Mouse (Mus musculus) liver, adult 2 months (tissue): ENCODE results near the gene Fgr. TPM values are rescaled to one million over a fixed set of nuclear protein-coding genes. Genes with fewer than 3 reads are reported as not detected.

Experiments used
- DNase-seq: peaks from one replicate; pipeline ENCODE4 v3.0.0-alpha.2; 2011; ENCODE audit warnings: low read depth, low spot score; ENCODE audit errors: extremely low read depth
- H3K27ac ChIP-seq: fragments of 200-500 bp; replicated peaks from 2 replicates; pipeline ENCODE4 v1.5.1; 2012; ENCODE audit warnings: low read depth, mild to moderate bottlenecking, control low read depth, inconsistent platforms, low read length; ENCODE audit not compliant: insufficient read depth
- H3K27me3 ChIP-seq: fragments of 200-500 bp; 2 replicates; pipeline ENCODE4 v1.6.1; 2012; ENCODE audit warnings: mild to moderate bottlenecking, moderate library complexity, low read length, inconsistent platforms; ENCODE audit not compliant: control insufficient read depth, insufficient read depth
- H3K36me3 ChIP-seq: fragments of 200-500 bp; 2 replicates; pipeline ENCODE4 v1.6.1; 2012; ENCODE audit warnings: low read length, inconsistent platforms; ENCODE audit not compliant: control insufficient read depth, insufficient read depth
- H3K4me1 ChIP-seq: fragments of 200-500 bp; 2 replicates; pipeline ENCODE4 v1.6.1; 2011; ENCODE audit warnings: low read length; ENCODE audit not compliant: control insufficient read depth, insufficient read depth
- H3K4me3 ChIP-seq: fragments of 200-500 bp; 2 replicates; pipeline ENCODE4 v1.5.1; 2011; ENCODE audit warnings: low read depth, mild to moderate bottlenecking, control low read depth, low read length, moderate library complexity; ENCODE audit not compliant: insufficient read depth
- H3K79me2 ChIP-seq: fragments of 200-500 bp; 2 replicates; pipeline ENCODE4 v1.6.1; 2012; ENCODE audit warnings: inconsistent platforms, mild to moderate bottlenecking, low read length, moderate library complexity; ENCODE audit not compliant: control insufficient read depth, insufficient read depth
- H3K9ac ChIP-seq: fragments of 200-500 bp; 2 replicates; pipeline ENCODE4 v1.6.1; 2012; ENCODE audit warnings: low read depth, mild to moderate bottlenecking, control low read depth, inconsistent platforms, low read length
- CTCF ChIP-seq: fragments of 200-500 bp; IDR thresholded peaks from 2 replicates; pipeline ENCODE4 v1.5.1; 2011; ENCODE audit warnings: low read depth, low read length, control low read depth
- POLR2A ChIP-seq: fragments of 200-500 bp; IDR thresholded peaks from 2 replicates; pipeline ENCODE4 v1.6.1; 2011; ENCODE audit warnings: low read length, control low read depth; ENCODE audit not compliant: insufficient read depth; ENCODE audit errors: extremely low read depth
- WGBS: fragments of 180-500 bp; shearing (Covaris S2); methylation state at CpG from one replicate; pipeline ENCODE4 v1.1.7; 2018; 5-methylcytosine and 5-hydroxymethylcytosine counted together
- polyA plus RNA-seq: library from polyadenylated mRNA; depleted of rRNA; stranded (reverse); fragments of >200 nt; gene quantifications from 2 replicates; pipeline ENCODE4 v1.2.3, GENCODE M21; 2012
- total RNA-seq: library from RNA; depleted of rRNA; stranded (reverse); fragments of >200 nt; gene quantifications from 2 replicates; pipeline ENCODE4 v1.2.3, GENCODE M21; 2014

The Fgr gene
- total and polyA plus RNA-seq, 2 experiments, result 1.3 to 1.6 TPM

DNA sequence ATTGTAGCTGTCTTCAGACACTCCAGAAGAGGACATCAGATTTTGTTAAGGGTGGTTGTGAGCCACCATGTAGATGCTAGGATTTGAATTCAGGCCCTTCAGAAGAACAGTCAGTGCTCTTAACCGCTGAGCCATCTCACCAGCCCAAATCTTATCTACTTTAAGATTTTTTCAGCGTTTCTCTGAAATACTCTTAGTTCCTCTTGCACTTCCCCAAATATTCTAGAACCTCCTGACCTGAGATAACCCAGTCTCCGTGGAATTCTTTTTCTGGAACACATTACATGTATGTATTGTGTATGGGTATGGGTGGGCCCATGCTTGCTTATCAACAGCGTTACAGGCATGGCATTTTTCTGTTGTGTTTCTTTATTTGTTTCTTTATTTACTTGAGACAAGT, 11.3 kb upstream of the Fgr start:
- no peak overlapping the region for H3K9ac ChIP-seq
- H3K79me2 ChIP-seq, result no peaks in the 10 kb centered on the region
- H3K27me3 ChIP-seq, result no peaks in the 10 kb centered on the region
- TF ChIP-seq POLR2A (no peak), CTCF (no peak)
- H3K27ac ChIP-seq, result no peak overlapping the region
- H3K36me3 ChIP-seq, result no peaks in the 10 kb centered on the region
- no peak for DNase-seq
- no peak overlapping the region for H3K4me3 ChIP-seq
- 83% methylated on average over 4 of the region's 4 CpGs for WGBS
- peaks cover 25% of the 10 kb centered on the region for H3K4me1 ChIP-seq

DNA sequence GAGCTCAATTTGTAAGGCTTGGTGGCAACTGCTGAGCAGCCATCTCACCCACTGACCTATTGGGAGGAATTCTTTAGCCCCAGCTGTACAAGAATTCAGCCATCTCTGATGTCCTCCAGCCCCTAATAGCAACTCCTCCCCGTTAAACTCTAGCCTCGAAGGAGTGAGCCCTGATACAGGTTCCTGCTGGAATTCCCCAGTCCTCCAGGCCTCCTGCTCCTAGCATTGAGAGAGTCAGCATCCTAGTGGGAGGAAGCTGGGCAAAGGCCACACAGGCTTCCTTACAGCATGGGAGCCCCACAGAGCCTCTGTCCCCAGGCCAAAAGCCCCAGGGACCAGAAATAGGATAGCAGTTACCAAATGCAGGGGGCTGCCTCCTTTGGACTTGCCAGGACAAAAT, 10.5 kb upstream of the Fgr start:
- no peaks in the 10 kb centered on the region for H3K27me3 ChIP-seq
- H3K4me3 ChIP-seq, result no peak overlapping the region
- no peak overlapping the region for H3K27ac ChIP-seq
- H3K79me2 ChIP-seq, result no peaks in the 10 kb centered on the region
- TF ChIP-seq POLR2A (no peak), CTCF (no peak)
- 76% methylated on average over 2 of the region's 2 CpGs for WGBS
- H3K9ac ChIP-seq, result no peak overlapping the region
- H3K36me3 ChIP-seq, result no peaks in the 10 kb centered on the region
- no peak for DNase-seq
- H3K4me1 ChIP-seq, result peaks cover 25% of the 10 kb centered on the region

DNA sequence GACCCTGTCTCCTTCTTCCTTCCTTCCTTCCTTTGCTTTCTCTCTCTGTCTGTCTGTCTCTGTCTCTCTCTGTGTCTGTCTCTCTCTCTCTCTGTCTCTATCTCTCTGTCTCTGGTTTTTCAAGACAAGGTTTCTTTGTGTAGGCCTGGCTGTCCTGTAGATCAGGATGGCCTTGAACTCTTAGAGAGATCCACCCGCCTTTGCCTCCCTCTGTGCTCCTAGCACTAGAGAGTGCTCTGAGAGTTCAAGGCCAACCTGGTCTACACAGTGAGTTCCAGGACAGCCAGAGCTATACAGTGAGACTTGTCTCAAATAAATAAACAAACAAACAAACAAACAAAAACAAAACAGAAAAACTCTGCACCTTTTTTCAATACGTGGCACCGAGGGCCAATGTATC, 9.8 kb upstream of the Fgr start:
- Histone ChIP-seq H3K9ac (no peak overlapping the region), H3K4me3 (no peak overlapping the region), H3K36me3 (no peaks in the 10 kb centered on the region), H3K27me3 (no peaks in the 10 kb centered on the region), H3K4me1 (peaks cover 21% of the 10 kb centered on the region), H3K79me2 (no peaks in the 10 kb centered on the region), H3K27ac (no peak overlapping the region)
- no peak for TF ChIP-seq POLR2A
- 73% methylated on average over 3 of the region's 3 CpGs for WGBS
- no peak for DNase-seq

DNA sequence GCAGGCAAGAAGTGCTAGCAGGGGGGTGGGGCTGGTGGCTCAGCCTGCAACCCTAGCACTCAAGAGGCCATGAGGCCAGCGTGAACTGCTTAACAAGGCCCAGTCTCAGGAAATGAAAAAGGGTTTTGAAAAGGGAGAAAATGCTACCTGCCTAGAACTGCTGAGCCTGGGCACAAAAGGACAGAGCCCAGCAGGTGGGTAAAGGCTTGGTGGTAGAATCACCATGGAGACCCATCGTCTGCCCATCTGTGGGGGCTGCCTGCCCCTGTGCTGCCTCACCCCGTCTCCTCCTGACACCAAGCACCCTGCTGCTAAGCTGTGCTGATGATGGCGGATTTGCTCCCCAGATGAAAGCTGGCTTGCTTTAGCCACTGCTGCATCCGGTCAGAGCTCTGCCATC, 9.4 kb upstream of the Fgr start:
- H3K79me2 ChIP-seq, result no peaks in the 10 kb centered on the region
- WGBS, result 96% methylated on average over 5 of the region's 5 CpGs
- DNase-seq, result no peak
- peaks cover 17% of the 10 kb centered on the region for H3K4me1 ChIP-seq
- H3K27ac ChIP-seq, result no peak overlapping the region
- H3K27me3 ChIP-seq, result no peaks in the 10 kb centered on the region
- no peak overlapping the region for H3K4me3 ChIP-seq
- no peaks in the 10 kb centered on the region for H3K36me3 ChIP-seq
- TF ChIP-seq CTCF (no peak), POLR2A (no peak)
- no peak overlapping the region for H3K9ac ChIP-seq

DNA sequence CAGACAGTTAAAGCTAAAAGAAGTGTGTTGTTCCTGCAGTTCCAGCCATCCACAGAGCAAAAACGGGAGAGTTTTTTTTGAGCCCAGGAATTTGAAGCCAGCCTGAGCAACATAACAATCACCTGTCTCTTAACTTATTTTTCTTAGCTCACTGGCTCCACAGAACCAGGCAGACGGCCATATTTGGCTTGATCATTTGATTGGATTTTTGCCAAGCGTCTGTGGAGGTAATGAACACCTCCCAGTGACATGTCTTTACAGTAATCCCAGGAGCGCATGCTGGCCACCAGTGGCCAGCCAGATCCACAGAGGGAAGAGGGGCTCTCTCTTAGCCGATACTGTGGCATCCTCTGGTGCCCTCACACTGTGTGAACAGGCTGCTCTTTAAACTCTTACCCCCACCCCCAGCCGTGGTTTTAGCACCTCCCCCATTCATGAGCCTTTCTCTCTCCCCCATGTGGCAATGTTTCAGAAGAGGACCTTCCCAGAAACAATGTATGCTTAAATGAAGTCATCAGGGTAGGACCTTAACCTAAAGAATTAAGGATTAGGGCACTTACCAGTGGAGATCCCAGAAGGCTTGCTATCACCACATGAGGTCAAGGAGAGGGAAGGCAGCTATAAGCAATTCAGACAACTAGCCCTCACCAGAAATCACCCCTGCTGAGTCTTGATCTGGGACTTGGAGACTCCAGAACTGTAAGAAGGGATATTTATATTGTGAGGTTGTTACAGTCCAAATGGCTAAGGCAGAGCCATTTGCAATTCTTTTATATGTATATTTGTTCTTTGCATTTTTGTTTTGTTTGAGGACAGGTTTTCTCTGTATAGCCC, 5.6 kb upstream of the Fgr start:
- Histone ChIP-seq H3K4me3 (no peak overlapping the region), H3K36me3 (no peaks in the 10 kb centered on the region), H3K4me1 (no peaks in the 10 kb centered on the region), H3K27me3 (no peaks in the 10 kb centered on the region), H3K79me2 (no peaks in the 10 kb centered on the region), H3K9ac (no peak overlapping the region), H3K27ac (no peak overlapping the region)
- TF ChIP-seq CTCF, result no peak
- no peak for TF ChIP-seq POLR2A
- 43% methylated on average over 6 of the region's 6 CpGs for WGBS
- DNase-seq, result peak; percentile 31

DNA sequence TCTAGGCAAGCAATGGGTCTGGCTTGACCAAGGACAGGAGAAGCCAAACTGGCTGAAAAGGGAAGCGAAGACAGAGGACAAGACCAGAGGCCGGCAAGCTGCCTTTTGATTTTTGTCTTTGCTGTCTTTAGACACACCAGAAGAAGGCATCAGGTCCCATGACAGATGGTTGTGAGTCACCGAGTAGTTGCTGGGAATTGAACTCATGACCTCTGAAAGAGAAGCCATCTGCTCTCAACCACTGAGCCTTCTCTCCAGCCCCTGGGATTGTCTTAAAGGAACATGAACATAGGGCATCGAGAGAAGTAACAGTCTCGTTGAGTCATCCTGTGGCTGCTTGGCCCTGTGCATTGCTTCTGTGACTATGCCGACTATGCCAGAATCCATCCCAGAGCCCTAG, 2.3 kb upstream of the Fgr start:
- Histone ChIP-seq H3K4me1 (peaks cover 8% of the 10 kb centered on the region), H3K36me3 (no peaks in the 10 kb centered on the region), H3K9ac (no peak overlapping the region), H3K27ac (no peak overlapping the region), H3K4me3 (no peak overlapping the region), H3K79me2 (no peaks in the 10 kb centered on the region), H3K27me3 (no peaks in the 10 kb centered on the region)
- WGBS, result 82% methylated on average over 6 of the region's 6 CpGs
- TF ChIP-seq CTCF (no peak), POLR2A (no peak)
- DNase-seq, result no peak
